Mouse (Mus musculus) ES-E14 (cell line): ENCODE measurements around the gene Zfp619. TPM values are rescaled to one million over a fixed set of nuclear protein-coding genes. Genes with fewer than 3 reads are reported as not detected.
A peak's percentile ranks its signal among the peaks of the same experiment; 100 is the strongest.

Experiments
- DNase-seq: peaks from one replicate; pipeline ENCODE4 v3.0.0-alpha.2; 2013; ENCODE audit warnings: low read depth, low spot score
- H3K27ac ChIP-seq: 2 replicates; pipeline ENCODE4 v1.5.1; 2012; ENCODE audit warnings: low read depth, mild to moderate bottlenecking, low read length, moderate library complexity, mixed read lengths; ENCODE audit not compliant: poor library complexity, insufficient read depth, severe bottlenecking
- H3K36me3 ChIP-seq: 2 replicates; pipeline ENCODE4 v1.6.1; 2012; ENCODE audit warnings: mild to moderate bottlenecking, low read length, moderate library complexity, mixed read lengths; ENCODE audit not compliant: control insufficient read depth, poor library complexity, insufficient read depth, severe bottlenecking
- H3K4me1 ChIP-seq, 2 experiments: fragments of 150-350 bp in 1 of 2; sonication (generic) in 1 of 2; 2 replicates each; pipeline ENCODE4 v1.6.1; 2012; ENCODE audit warnings: low read length in 2 of 2, mild to moderate bottlenecking in 1 of 2, mixed read lengths in 1 of 2; ENCODE audit not compliant: control insufficient read depth in 2 of 2, insufficient read depth in 2 of 2, poor library complexity in 1 of 2
- H3K4me3 ChIP-seq, 2 experiments: fragments of 150-350 bp in 1 of 2; sonication (generic) in 1 of 2; 2 replicates each; pipeline ENCODE4 v1.5.1; 2012; ENCODE audit warnings: low read length in 2 of 2, low read depth in 1 of 2, mild to moderate bottlenecking in 1 of 2, mixed read lengths in 1 of 2; ENCODE audit not compliant: insufficient read depth in 1 of 2, poor library complexity in 1 of 2, severe bottlenecking in 1 of 2
- H3K9ac ChIP-seq: 2 replicates; pipeline ENCODE4 v1.6.1; 2012; ENCODE audit warnings: low read depth, mild to moderate bottlenecking, low read length, mixed read lengths; ENCODE audit not compliant: poor library complexity, insufficient read depth, severe bottlenecking
- H3K9me3 ChIP-seq: fragments of 150-350 bp; sonication (generic); 2 replicates; pipeline ENCODE4 v1.6.1; 2012; ENCODE audit warnings: low read depth, mild to moderate bottlenecking, low read length; ENCODE audit not compliant: control insufficient read depth, insufficient read depth
- CHD2 ChIP-seq: IDR thresholded peaks from 2 replicates; pipeline ENCODE4 v1.6.1; 2014; ENCODE audit warnings: mild to moderate bottlenecking, low read depth, low read length, inconsistent platforms
- HCFC1 ChIP-seq: IDR thresholded peaks from 2 replicates; pipeline ENCODE4 v1.6.1; 2012; ENCODE audit warnings: low read length, inconsistent platforms, borderline replicate concordance; ENCODE audit not compliant: insufficient read depth
- MAFK ChIP-seq: IDR thresholded peaks from 2 replicates; pipeline ENCODE4 v1.6.1; 2014; ENCODE audit warnings: mild to moderate bottlenecking, low read depth, low read length, inconsistent platforms; ENCODE audit not compliant: insufficient read depth
- ZC3H11A ChIP-seq: IDR thresholded peaks from 2 replicates; pipeline ENCODE4 v1.6.1; 2012; ENCODE audit warnings: low read depth, mild to moderate bottlenecking, inconsistent platforms, low read length, borderline replicate concordance
- ZNF384 ChIP-seq: IDR thresholded peaks from 2 replicates; pipeline ENCODE4 v1.6.1; 2012; ENCODE audit warnings: low read depth, low read length, inconsistent platforms
- in situ Hi-C, 2 experiments: fragments of 600-800 bp; cut with MboI; formaldehyde crosslinking; loops; one replicate each; pipeline ENCODE4 v1.15.1; 2025; ENCODE audit warnings: low sequenced_read_pairs in 2 of 2, inconsistent platforms in 1 of 2; ENCODE audit not compliant: unreplicated experiment in 2 of 2
- total RNA-seq: library from RNA; depleted of rRNA; stranded (reverse); fragments of 300-350 nt; gene quantifications from 2 replicates; pipeline ENCODE4 v1.2.3, GENCODE M21; 2012

Zfp619 gene
- total RNA-seq, 1 experiment, result 3.7 TPM

GRCm38 (mm10) chr7:39551976-39552891 lies 34.7 kb downstream of the Zfp619 start:
- Histone ChIP-seq H3K36me3 (0 out of 2 replicates have a peak, but pooled peaks cover 2% of the 10 kb centered on the region), H3K4me1 (peaks cover 0 to 3% of the 10 kb centered on the region in 2 experiments; a peak in 1 of 4 replicates), H3K4me3 (peak overlapping the region; percentile 99), H3K9ac (peak overlapping the region; percentile 97), H3K9me3 (no peaks in the 10 kb centered on the region), H3K27ac (peak overlapping the region; percentile 90)
- in situ Hi-C loops, result no loop called here
- TF ChIP-seq CHD2, result no peak
- TF ChIP-seq HCFC1, result peak; percentile 56; the same call in 1 of the 2 replicates
- TF ChIP-seq ZC3H11A, result 0 out of 2 replicates have a peak, but pooled peaks have one; percentile 6
- no peak for TF ChIP-seq MAFK
- no peak for TF ChIP-seq ZNF384
- peak; percentile 88 for DNase-seq

GRCm38 (mm10) chr7:39552993-39553392 lies 35.4 kb downstream of the Zfp619 start:
- in situ Hi-C loops, result no loop called here
- peak overlapping the region; percentile 99; a peak in 3 of 4 replicates for H3K4me3 ChIP-seq
- TF ChIP-seq CHD2, result no peak
- TF ChIP-seq HCFC1, result no peak
- no peak for TF ChIP-seq ZC3H11A
- TF ChIP-seq ZNF384, result no peak
- no peak for TF ChIP-seq MAFK
- H3K9ac ChIP-seq, result 0 out of 2 replicates have a peak overlapping the region, but pooled peaks have one; percentile 38
- no peak for DNase-seq
- 0 out of 2 replicates have a peak, but pooled peaks cover 2% of the 10 kb centered on the region for H3K36me3 ChIP-seq
- peaks cover 0 to 3% of the 10 kb centered on the region in 2 experiments; a peak in 1 of 4 replicates for H3K4me1 ChIP-seq
- H3K9me3 ChIP-seq, result no peaks in the 10 kb centered on the region
- no peak overlapping the region for H3K27ac ChIP-seq

DNA sequence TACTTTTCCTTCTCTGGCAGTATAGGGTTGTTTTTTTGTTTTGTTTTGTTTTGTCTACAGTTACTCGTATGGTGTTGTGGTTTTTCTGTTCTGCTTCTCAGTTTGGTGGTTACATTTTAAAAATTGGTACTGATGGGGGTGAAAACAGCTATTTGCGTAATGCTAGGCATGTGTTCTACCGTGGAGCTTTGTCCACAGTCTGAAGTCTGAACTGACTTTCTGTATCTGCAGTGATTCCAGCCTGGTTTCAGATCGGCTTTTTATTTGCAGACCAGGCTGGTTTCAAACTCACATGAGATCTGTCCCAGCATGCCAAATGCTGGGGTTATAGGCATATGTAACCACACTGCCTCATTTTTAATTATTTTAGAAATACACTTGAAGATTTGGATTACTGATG lies 36.3 kb downstream of the Zfp619 start:
- in situ Hi-C loops, result no loop called here
- no peak for DNase-seq
- Histone ChIP-seq H3K4me3 (no peak overlapping the region), H3K4me1 (peaks cover 0 to 3% of the 10 kb centered on the region in 2 experiments; a peak in 1 of 4 replicates), H3K27ac (no peak overlapping the region), H3K36me3 (0 out of 2 replicates have a peak, but pooled peaks cover 2% of the 10 kb centered on the region), H3K9ac (no peak overlapping the region), H3K9me3 (no peaks in the 10 kb centered on the region)
- TF ChIP-seq ZNF384 (no peak), HCFC1 (no peak), MAFK (no peak), CHD2 (no peak), ZC3H11A (no peak)

- no peaks in the 10 kb centered on the region for H3K36me3 ChIP-seq
- in situ Hi-C loops, result no loop called here
- TF ChIP-seq MAFK, result no peak
- no peak for TF ChIP-seq CHD2
- no peak for TF ChIP-seq ZNF384
- TF ChIP-seq HCFC1, result no peak
- no peak for TF ChIP-seq ZC3H11A
Observed at GRCm38 (mm10) chr7:39580066-39580465, 62.5 kb downstream of the Zfp619 start.

More at GRCm38 (mm10) chr7:39580066-39580465, 62.5 kb downstream of the Zfp619 start:
- H3K27ac ChIP-seq, result no peak overlapping the region
- no peak overlapping the region for H3K4me3 ChIP-seq
- H3K4me1 ChIP-seq, result peaks cover 0 to 3% of the 10 kb centered on the region in 2 experiments; a peak in 2 of 4 replicates
- no peak overlapping the region for H3K9ac ChIP-seq
- no peaks in the 10 kb centered on the region for H3K9me3 ChIP-seq
- no peak for DNase-seq
